Mouse (Mus musculus) cerebellum, adult 11-12 months (tissue): Measurements from ENCODE around the gene Usp38.
A peak's percentile ranks its signal among the peaks of the same experiment; 100 is the strongest.
"Not testable (repeated sequence)": the region's sequence is repeated elsewhere in the genome, so short reads cannot be mapped to it uniquely, and the experiment has no call there.

ENCODE experiments used
- DNase-seq: peaks from one replicate; pipeline ENCODE4 v3.0.0; 2022

Gene Usp38

GRCm38 (mm10) chr8:81014789-81015699, at the start of gene Usp38:
TSS of gene Usp38 (minus strand) at chr8:81014928.
- DNase-seq, result peak; percentile 99

- DNase-seq, result no peak
These were observed 47.8 kb upstream of the Usp38 start for GRCm38 (mm10) chr8:81062566-81062965.

DNA sequence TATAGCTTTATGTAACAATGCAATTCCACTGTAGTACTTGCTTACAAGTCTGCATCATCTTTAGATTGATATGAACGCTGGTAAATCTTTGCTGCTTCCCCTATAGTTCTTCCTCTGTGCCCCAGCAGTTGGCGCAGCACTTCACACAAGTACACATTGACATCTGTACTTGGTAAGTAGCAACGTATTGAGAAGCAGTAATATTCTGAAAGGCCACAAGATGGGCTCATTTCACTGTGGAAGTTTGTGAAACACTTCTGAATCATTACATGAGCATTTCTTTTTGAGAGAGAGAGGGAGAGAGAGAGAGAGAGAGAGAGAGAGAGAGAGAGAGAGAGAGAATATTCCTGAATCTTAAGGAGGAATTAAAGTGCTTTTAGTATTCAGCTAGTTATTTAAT, 47.2 kb upstream of the Usp38 start:
- DNase-seq, result no peak

DNA sequence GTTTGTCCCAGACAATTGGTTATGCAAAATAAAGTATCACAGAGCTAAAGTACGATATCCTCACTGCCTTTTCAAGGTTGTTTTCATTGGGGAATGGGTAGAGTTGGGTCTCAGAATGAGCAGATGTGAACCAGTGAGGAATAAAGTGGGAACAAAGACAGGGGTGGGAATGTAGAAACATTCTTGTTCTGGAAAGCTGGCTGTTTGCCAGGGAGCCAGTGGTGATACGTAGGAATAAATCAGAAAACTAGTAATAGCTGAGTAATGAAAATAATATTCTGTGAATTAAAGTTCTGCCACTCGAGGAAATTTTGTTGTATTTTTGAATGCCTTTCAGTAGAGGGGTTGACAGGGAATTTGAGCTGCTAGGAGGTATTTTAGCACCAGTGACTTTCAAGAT, 29.5 kb upstream of the Usp38 start:
- no peak for DNase-seq

DNA sequence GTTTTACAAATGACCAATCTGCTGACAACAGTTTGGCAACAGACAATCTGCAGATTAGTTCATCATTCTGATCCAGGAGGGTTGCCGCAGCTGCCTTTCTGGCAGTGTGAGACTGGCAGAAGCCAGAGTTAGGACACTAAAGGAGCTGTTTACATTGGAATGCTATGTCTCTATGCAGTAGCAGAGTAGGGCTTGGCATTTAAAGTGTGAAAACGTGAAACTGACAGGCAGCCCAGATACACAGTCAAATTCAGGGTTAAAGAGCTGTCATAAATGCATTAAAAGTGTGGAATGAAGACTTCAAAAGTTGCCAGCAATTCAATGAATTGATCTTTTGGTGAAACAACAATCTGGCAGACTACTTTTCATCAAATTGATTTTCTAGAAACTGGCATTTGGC, 13.3 kb upstream of the Usp38 start:
- DNase-seq, result no peak

DNA sequence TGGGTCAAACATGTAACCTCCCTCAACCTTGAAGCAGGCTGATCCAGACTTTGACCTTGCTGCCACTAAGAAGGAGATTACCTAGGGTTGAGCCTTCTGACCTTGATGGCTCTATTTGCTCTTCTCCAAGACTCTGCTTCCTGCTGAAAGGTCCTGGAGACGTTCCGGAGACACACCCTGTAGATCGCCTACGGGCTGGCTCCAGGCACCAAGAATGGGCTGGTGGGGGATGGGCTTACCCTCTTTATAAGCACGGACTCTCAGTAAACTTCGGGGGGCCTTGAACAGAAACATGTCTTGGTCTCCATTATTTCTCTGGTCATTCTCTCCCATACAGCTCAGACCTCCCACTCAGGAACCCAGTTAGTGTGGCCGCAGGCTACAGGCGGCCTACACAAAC, 2.8 kb upstream of the Usp38 start:
- not testable (repeated sequence) for DNase-seq

DNA sequence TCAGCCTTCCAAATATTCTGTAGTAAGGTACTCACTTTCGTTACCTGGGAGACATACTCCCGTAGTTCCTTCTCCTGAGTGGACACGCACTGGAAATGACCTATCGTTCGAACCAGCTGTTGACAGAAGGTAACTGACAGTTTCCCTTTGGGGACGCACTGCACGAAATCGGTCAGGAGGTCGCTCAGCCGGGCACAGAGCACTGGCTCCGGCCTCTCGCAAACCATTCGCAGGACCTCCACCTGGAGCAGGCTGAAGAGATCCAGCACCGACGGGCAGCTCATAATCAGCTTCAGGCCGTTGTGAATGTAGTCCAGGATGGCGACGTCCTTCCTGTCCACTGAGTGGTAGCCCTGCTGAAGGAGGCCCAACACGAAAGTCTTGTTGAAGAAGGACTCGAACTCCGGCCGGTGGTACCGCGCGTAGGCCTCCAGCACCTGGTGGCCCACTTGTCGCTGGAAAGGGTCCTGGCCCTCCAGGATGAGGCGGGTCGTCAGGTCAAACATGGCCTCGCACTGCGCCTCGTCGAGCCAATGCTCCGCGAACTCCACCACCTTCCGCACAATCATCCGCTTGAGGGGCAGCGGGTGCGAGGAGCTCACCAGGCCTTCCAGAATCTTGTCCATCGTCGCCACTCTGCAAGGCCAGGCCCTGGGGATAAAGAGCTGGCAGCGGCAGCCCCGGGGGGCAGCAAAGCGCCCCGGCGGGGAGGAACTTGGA, 757 bp downstream of the Usp38 start:
- no peak for DNase-seq

- no peak for DNase-seq
These were observed 2.0 kb downstream of the Usp38 start for GRCm38 (mm10) chr8:81012699-81013098.

GRCm38 (mm10) chr8:81012031-81012560, 2.6 kb downstream of the Usp38 start:
- no peak for DNase-seq

- DNase-seq, result no peak
These were observed 4.3 kb downstream of the Usp38 start for GRCm38 (mm10) chr8:81010386-81010785.

GRCm38 (mm10) chr8:81005114-81005513, 9.6 kb downstream of the Usp38 start:
- DNase-seq, result no peak

- no peak for DNase-seq
These were observed 18.1 kb downstream of the Usp38 start for GRCm38 (mm10) chr8:80996632-80997031.

- no peak for DNase-seq
These were observed 22.8 kb downstream of the Usp38 start for GRCm38 (mm10) chr8:80991937-80992336.

DNA sequence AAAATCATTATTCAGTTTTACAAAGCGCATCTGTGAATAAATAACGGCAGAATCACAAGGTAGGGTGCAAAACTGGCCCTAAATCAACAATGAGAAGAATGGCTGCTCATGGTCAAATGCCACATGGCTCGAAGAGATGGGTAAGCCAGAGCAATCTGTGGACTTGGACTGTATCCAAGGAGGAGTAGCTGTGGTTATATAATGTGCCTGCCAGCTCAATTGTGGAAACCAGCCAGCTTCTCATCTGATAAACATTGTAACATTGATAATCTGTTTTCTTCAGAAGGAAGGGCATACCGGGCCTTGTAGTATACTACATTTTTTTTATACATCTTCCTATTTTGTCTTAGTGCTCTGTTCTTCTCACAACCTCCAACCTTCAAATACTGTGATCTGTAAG, 31.9 kb downstream of the Usp38 start:
- peak; percentile 88 for DNase-seq

DNA sequence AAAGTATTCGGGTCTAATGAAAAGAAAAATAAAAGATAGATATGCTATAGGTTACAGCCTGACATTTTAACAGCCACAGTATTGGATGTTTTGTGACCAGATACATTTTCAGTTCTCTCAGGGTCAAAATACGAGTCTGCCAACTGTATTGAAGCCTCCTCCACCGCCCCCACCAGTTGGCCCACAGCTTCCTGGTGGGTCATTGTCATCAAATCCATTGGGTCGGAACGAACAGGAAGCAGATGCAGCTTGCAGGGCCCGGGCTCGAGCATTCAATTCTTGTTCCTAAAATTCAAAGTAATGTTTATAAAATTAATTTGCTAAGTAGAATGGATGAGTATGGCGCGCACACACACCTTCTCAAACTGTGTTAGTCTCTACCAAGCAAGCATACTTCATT, 33.0 kb downstream of the Usp38 start:
- no peak for DNase-seq

- no peak for DNase-seq
These were observed 34.7 kb downstream of the Usp38 start for GRCm38 (mm10) chr8:80980063-80980462.

DNA sequence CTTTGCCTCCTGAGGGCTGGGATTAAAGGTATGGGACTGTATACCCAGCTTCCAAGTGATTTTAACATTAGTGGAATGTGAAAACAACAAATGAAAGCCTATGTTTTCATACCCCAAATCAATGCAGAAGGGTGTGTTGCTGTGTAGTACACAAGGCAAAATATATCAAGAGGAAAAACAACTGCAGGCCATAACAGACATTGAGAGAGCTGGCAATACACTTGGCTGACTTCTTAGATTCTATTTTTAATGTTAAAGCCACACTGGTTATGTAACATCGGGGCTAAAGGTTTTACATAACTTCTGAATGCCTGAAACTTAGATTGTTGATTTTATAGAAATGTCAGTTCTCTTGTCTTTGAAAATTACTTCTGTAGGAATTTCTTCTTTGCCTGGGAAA, 37.5 kb downstream of the Usp38 start:
- DNase-seq, result no peak

DNA sequence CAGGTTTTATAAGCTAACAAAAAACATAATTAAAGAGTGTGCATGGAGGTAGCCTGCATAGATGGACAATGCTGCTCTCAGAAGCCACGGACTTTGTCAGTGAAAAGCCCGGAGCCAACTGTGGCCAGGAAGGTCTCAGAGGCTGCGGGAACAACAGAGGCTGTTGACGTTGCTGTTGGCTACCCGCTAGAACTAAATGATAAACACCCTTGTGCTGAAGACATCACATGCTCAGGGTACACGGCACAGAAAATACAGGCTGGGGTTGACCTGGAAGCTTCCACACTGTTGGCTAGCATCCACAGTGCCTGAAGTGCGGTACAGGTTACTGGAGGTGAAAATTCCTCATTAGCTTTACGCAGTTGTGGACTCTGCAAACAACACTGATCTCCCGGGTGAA, 43.6 kb downstream of the Usp38 start:
- no peak for DNase-seq

GRCm38 (mm10) chr8:80970000-80970685, 44.6 kb downstream of the Usp38 start:
- no peak for DNase-seq

GRCm38 (mm10) chr8:80969423-80969822, 45.3 kb downstream of the Usp38 start:
- DNase-seq, result no peak

- no peak for DNase-seq
These were observed 51.6 kb downstream of the Usp38 start for GRCm38 (mm10) chr8:80963095-80963494.

- DNase-seq, result no peak
These were observed 52.1 kb downstream of the Usp38 start for GRCm38 (mm10) chr8:80962592-80962983.

DNA sequence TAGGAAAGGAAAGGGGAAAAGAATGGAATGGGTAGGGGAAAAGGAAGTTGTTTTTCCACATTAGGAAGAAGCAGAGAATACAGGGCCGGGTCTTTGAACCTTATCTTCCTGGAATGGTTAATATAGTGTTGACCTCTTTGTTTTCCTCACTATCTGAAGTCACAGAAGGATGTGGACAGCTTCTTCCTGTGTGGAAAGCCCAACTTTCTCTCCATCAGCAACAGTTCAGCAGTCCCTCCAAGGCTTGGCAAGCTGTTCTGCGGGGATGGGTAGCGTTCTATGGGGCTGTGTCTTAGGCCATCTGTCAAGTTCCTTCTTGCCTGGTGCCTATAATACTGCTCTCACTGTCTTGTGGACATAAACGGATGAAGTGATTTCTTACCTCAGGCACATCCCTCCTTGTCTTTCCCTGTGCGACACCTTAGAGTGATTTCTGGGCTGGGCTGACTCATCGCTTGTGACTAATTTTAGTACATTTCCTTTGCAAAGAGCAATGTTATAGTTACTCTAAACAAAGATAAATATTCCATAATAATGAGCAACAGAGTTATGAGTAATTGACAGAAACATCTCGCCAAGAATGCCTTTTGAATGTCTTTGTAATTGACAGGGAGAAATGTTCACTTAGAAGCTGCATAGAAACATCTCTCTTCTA, 52.7 kb downstream of the Usp38 start:
- DNase-seq, result no peak
